Mouse (Mus musculus) hindbrain, embryonic 13.5 days (tissue): Measurements from ENCODE around the gene Cdrt4. TPM values are rescaled to one million over a fixed set of nuclear protein-coding genes. Genes with fewer than 3 reads are reported as not detected.

ENCODE experiments used
- ATAC-seq: fragments of 200-750 bp; cut with Nextera tagmentation; 2 replicates; pipeline ENCODE4 v1.8.0; 2017; ENCODE audit warnings: moderate TSS enrichment; ENCODE audit not compliant: low FRiP score
- H3K27ac ChIP-seq: fragments of 300-500 bp; sonication (generic); 2 replicates; pipeline ENCODE4 v1.5.1; 2015; ENCODE audit warnings: inconsistent platforms, mild to moderate bottlenecking, moderate library complexity
- H3K27me3 ChIP-seq: fragments of 300-500 bp; sonication (generic); 2 replicates; pipeline ENCODE4 v1.6.1; 2015; ENCODE audit warnings: mild to moderate bottlenecking, inconsistent platforms
- H3K36me3 ChIP-seq: fragments of 300-500 bp; sonication (generic); 2 replicates; pipeline ENCODE4 v1.6.1; 2015; ENCODE audit warnings: mild to moderate bottlenecking, inconsistent platforms
- H3K4me1 ChIP-seq: fragments of 300-500 bp; sonication (generic); replicated peaks from 2 replicates; pipeline ENCODE4 v1.6.1; 2015; ENCODE audit warnings: inconsistent platforms
- H3K4me2 ChIP-seq: fragments of 300-500 bp; sonication (generic); 2 replicates; pipeline ENCODE4 v1.6.1; 2015; ENCODE audit warnings: inconsistent platforms, mild to moderate bottlenecking, moderate library complexity
- H3K4me3 ChIP-seq: fragments of 300-500 bp; sonication (generic); 2 replicates; pipeline ENCODE4 v1.5.1; 2015; ENCODE audit warnings: mild to moderate bottlenecking, inconsistent platforms
- H3K9ac ChIP-seq: fragments of 300-500 bp; sonication (generic); 2 replicates; pipeline ENCODE4 v1.6.1; 2015; ENCODE audit warnings: mild to moderate bottlenecking, inconsistent platforms
- H3K9me3 ChIP-seq: fragments of 300-500 bp; sonication (generic); 2 replicates; pipeline ENCODE4 v1.6.1; 2016; ENCODE audit warnings: inconsistent platforms
- WGBS: fragments of 180-500 bp; shearing (Covaris S2); methylation state at CpG from one replicate; pipeline ENCODE4 v1.1.7; 2015; 5-methylcytosine and 5-hydroxymethylcytosine counted together
- polyA plus RNA-seq: library from polyadenylated mRNA; unstranded; fragments of >200 nt; fragmentation: Nextera tagmentation; extraction: Ambion mirVana; gene quantifications from 2 replicates; pipeline ENCODE4 v1.2.1, GENCODE M21; 2015

Gene Cdrt4
- polyA plus RNA-seq, 1 experiment from 2014 or later, result 0.32 TPM

DNA sequence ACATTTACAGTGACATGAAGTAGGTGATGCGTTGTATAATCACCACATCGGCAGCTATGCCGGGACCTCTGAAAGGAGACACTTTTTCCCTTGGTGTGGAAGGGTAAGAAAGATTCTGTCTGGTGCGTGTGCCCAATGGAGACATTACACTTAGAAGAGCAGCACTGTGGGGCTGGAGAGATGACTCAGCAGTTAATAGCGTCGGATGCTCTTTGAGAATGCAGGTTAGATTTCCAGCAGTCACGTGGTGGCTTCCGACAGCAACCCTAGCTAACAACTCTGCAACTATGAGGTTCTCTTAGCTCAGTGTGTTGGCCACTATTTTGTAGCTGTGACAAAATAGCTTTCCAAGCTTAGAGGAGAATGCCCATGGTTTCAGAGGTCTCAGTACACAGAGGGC, 49.1 kb downstream of the Cdrt4 start:
- Histone ChIP-seq H3K9ac (no peak overlapping the region), H3K4me2 (no peak overlapping the region)

DNA sequence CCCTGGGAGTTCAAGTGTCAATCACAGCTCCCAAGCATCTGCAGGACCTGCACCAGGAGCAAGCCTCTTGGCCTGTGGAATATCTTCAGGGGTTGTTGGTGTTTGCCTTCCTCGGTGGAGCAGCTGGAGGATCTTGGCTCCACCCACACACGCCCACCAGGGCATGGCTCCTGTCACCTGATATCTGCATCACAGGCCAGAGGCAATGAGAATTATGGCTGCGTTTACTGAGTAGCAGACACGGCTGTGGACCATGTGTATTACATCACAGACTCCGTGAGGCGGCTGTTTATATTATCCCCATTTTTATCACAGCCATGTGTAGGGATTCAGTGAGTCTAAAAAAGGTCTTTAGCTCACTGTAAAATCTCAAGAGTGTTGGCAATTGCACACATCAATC, 53.6 kb downstream of the Cdrt4 start:
- Histone ChIP-seq H3K9me3 (no peaks in the 10 kb centered on the region), H3K36me3 (no peaks in the 10 kb centered on the region), H3K27me3 (no peaks in the 10 kb centered on the region), H3K4me1 (no peaks in the 10 kb centered on the region), H3K9ac (no peak overlapping the region), H3K4me2 (no peak overlapping the region), H3K27ac (no peak overlapping the region), H3K4me3 (no peak overlapping the region)
- 71% methylated on average over 6 of the region's 6 CpGs for whole genome bisulfite sequencing
- no peak for ATAC-seq

More for the DNA sequence above, 49.1 kb downstream of the Cdrt4 start:
- H3K9me3 ChIP-seq, result no peaks in the 10 kb centered on the region
- no peaks in the 10 kb centered on the region for H3K36me3 ChIP-seq
- 94% methylated on average over 8 of the region's 8 CpGs for WGBS
- H3K4me1 ChIP-seq, result peaks cover 12% of the 10 kb centered on the region
- no peak overlapping the region for H3K27ac ChIP-seq
- no peak overlapping the region for H3K4me3 ChIP-seq
- no peaks in the 10 kb centered on the region for H3K27me3 ChIP-seq
- ATAC-seq, result no peak

DNA sequence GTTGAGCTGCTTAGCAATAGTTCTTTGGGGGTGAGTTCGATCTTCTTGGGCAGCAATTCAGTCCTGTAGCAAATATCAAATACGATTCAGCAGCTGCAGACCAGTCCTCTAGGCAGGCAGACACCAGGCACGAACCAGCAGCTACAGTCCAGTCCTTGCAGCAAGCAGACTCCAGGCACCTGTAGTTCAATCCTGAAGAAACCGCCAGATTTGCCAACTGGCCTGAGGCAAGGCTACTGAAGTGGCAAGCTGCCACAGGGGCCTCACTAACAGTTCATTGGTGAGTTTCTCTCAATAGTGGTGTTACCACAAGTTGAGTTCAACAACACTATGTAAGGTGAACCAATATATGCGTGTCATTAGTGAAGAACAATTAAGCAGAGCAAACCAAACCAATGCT, 56.4 kb downstream of the Cdrt4 start:
- Histone ChIP-seq H3K36me3 (no peaks in the 10 kb centered on the region), H3K4me1 (no peaks in the 10 kb centered on the region), H3K4me3 (no peak overlapping the region), H3K9ac (no peak overlapping the region), H3K4me2 (no peak overlapping the region), H3K27me3 (peaks cover 2% of the 10 kb centered on the region; the same call in 1 of the 2 replicates), H3K27ac (no peak overlapping the region), H3K9me3 (no peaks in the 10 kb centered on the region)
- 89% methylated on average over 5 of the region's 5 CpGs for whole genome bisulfite sequencing
- no peak for ATAC-seq

DNA sequence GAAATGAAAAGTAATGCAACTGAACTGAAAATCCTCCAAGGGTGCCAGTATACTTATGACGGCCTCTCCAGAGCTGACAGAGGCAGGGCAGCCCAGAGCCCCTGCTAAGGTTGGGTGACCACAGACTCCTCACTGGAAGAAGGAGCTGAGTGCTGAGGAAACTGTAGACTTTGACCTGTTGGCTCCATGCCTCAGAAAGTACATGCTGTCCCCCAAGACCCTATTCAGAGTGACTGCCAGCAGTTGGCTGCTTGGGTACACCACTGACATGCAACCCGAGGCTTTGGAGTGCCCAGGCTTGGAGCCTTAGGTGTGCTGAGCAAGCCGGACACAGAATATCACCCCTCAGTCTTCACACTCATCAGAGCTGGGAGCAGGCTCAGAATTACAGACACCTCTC, 57.0 kb downstream of the Cdrt4 start:
- no peaks in the 10 kb centered on the region for H3K9me3 ChIP-seq
- 85% methylated on average over 3 of the region's 3 CpGs for WGBS
- no peak for ATAC-seq
- no peak overlapping the region for H3K27ac ChIP-seq
- H3K4me1 ChIP-seq, result no peaks in the 10 kb centered on the region
- no peak overlapping the region for H3K9ac ChIP-seq
- H3K36me3 ChIP-seq, result no peaks in the 10 kb centered on the region
- no peak overlapping the region for H3K4me2 ChIP-seq
- no peak overlapping the region for H3K4me3 ChIP-seq
- peaks cover 2% of the 10 kb centered on the region; the same call in 1 of the 2 replicates for H3K27me3 ChIP-seq

DNA sequence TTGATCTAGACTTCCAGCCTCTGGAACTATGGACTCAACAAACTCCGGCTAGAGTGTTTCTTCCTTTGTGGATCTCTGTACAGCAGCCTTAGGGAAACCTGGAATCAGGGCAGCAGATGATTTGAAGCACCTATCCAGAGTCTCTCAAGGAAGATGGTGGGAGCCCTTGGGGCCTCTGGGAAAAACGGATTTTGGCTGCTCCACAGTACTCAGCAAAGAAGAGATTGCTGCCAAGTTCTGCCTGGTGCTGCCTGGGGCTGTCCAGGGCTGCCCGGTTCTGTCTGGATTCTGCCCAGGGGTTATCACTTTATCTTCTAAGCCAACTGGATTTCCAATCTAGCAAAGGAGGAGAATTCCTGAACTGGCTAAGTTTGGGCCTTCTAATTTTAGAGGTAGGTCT, 58.8 kb downstream of the Cdrt4 start:
- WGBS, result 82% methylated on average over 3 of the region's 3 CpGs
- H3K27ac ChIP-seq, result no peak overlapping the region
- no peak overlapping the region for H3K4me3 ChIP-seq
- H3K36me3 ChIP-seq, result no peaks in the 10 kb centered on the region
- H3K4me1 ChIP-seq, result no peaks in the 10 kb centered on the region
- no peaks in the 10 kb centered on the region for H3K9me3 ChIP-seq
- no peak overlapping the region for H3K4me2 ChIP-seq
- H3K9ac ChIP-seq, result no peak overlapping the region
- H3K27me3 ChIP-seq, result peaks cover 2% of the 10 kb centered on the region; the same call in 1 of the 2 replicates
- ATAC-seq, result no peak

DNA sequence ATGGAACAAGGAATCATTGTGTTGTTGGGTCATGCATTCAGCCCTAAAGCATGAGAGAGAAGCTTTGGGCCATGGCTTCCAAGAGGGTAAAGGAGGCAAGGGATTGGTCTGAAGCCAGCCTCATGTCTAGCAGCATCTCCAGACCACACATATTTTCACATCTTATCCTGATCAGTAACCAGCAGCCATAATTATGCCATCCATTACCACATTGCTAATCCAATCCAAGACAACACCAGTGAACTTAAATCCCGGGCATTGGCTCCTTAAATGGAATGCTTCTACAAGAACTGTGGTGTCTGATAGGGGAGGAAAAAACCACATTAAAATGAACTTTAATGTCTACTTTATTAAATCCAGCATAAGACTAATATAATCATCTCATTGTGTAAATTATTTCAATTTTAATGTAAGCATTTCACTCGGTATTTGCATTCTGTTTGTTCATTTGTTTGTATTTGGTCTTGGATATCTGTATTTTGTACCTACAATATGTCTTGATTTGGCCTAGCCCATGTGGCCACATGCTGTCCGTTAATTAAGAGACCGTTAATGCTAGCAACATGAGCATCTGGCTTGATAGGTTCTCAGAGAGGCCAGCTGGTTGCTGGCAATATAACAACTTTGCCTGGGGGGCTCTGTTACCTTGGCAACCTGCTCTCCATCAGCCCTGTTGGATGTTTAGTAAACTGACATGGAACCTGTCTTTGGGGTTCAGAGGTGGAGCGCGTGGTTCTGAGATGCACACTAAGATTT, 66.5 kb downstream of the Cdrt4 start:
- Histone ChIP-seq H3K36me3 (no peaks in the 10 kb centered on the region), H3K27ac (peak overlapping the region; percentile 58), H3K4me1 (peaks cover 23% of the 10 kb centered on the region), H3K27me3 (no peaks in the 10 kb centered on the region), H3K9me3 (no peaks in the 10 kb centered on the region), H3K4me3 (no peak overlapping the region), H3K4me2 (no peak overlapping the region), H3K9ac (no peak overlapping the region)
- peak; percentile 39; the same call in 1 of the 2 replicates for ATAC-seq
- WGBS, result 58% methylated on average over 6 of the region's 6 CpGs

DNA sequence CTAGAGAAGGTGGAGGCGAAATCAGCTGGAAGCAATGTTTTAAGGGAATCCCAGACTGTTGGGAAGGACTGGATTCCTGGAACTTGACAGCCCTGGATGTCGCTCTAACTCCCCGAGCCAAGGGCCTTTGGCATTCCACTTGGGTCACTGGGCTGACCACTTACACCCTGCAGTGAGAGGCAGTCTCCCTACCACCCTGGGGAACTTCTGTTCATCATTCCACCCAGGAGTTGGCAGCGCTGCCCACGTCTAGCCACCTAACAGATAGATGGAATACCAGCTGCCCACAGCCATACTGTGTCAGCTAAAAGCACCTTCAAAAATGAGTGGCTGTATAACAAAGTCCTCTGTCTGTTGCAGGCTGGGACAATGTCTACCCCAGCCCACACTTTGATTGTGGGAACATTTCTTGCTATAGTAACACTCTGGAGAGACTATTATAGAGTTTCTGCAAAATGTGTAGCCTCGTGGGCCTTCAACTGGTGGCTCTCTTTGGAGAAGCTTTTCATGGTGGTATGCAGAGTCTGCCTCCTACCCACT, 67.2 kb downstream of the Cdrt4 start:
- no peaks in the 10 kb centered on the region for H3K9me3 ChIP-seq
- no peak overlapping the region for H3K4me2 ChIP-seq
- H3K4me1 ChIP-seq, result peaks cover 23% of the 10 kb centered on the region
- H3K36me3 ChIP-seq, result no peaks in the 10 kb centered on the region
- peak overlapping the region; percentile 58 for H3K27ac ChIP-seq
- WGBS, result 70% methylated on average over 6 of the region's 6 CpGs
- H3K9ac ChIP-seq, result no peak overlapping the region
- no peak overlapping the region for H3K4me3 ChIP-seq
- no peaks in the 10 kb centered on the region for H3K27me3 ChIP-seq
- ATAC-seq, result no peak

DNA sequence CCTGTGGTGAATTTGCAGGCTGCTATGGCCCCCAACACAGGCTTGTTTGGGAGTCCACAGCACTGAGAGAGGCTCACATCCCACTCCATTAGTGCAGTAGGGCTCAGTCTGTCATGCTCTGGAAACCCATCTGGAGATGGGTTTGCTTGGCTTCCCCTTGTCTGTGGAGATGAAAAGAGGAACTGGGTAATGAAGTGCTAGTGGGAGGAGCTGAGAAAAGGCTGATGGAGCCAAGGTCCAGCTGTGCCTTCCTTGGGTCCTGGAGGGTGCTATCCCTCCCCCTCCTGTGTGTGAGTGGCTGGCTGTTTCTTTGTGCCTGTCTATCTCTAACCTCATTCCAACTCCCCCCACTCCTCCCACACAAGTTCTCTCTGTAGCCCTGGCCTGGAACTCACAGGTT, 69.6 kb downstream of the Cdrt4 start:
- H3K27ac ChIP-seq, result no peak overlapping the region
- no peaks in the 10 kb centered on the region for H3K36me3 ChIP-seq
- no peak for ATAC-seq
- no peak overlapping the region for H3K4me3 ChIP-seq
- H3K27me3 ChIP-seq, result no peaks in the 10 kb centered on the region
- H3K4me1 ChIP-seq, result peaks cover 23% of the 10 kb centered on the region
- H3K9ac ChIP-seq, result no peak overlapping the region
- H3K9me3 ChIP-seq, result no peaks in the 10 kb centered on the region
- no peak overlapping the region for H3K4me2 ChIP-seq

DNA sequence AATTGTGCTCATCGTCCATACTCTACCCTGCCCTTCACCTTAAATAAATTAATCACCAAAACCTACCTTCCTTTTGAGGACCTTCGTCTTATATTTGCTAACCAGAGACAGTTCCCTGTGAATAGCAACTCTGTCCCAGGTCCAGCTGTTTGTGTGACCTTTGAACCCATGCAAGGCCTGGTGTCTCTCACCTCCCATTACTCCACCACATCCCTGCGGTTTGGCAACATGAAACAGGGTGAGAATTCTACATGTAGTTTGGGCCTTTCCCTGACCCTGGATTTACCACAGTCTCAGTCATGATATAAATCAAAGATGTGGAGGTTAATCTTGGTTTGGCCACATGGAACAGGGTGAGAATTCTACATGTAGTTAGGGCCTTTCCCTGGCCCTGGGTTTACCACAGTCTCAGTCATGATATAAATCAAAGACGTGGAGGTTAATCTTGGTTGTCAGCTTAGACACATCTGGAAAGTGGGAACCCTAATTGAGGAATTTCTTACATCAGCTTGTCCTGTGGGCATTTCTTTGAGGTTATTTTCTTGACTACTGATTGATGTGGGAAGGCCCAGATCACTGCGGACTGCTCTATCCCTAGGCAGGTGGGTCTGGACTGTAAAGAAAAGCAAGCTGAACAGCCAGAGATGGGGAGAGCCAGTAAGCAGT, 70.3 kb downstream of the Cdrt4 start:
- H3K9me3 ChIP-seq, result no peaks in the 10 kb centered on the region
- 75% methylated on average over 5 of the region's 5 CpGs for WGBS
- no peak overlapping the region for H3K4me3 ChIP-seq
- H3K9ac ChIP-seq, result no peak overlapping the region
- H3K4me1 ChIP-seq, result peaks cover 23% of the 10 kb centered on the region
- H3K4me2 ChIP-seq, result no peak overlapping the region
- H3K27me3 ChIP-seq, result no peaks in the 10 kb centered on the region
- ATAC-seq, result no peak
- no peak overlapping the region for H3K27ac ChIP-seq
- H3K36me3 ChIP-seq, result no peaks in the 10 kb centered on the region

DNA sequence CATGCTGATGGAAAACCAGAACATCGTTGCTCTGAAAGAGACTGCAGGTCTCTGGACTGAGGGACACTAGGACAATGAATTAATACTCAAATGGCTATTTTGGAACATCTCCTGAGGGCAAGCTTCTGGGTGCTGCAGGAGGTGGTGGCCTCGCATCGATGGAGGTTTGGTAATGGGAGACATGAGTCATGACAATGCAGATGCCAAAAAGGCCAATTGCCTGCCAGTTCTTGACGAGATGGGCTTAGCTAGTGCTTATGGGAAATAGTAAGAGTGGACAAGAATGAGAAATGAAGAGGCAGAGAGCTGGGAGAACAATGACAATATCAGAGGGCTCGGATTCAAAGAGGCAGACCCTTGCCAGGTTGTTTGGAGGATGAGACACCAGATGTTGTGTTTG, 72.5 kb downstream of the Cdrt4 start:
- Histone ChIP-seq H3K9me3 (no peaks in the 10 kb centered on the region), H3K9ac (no peak overlapping the region), H3K36me3 (no peaks in the 10 kb centered on the region), H3K27me3 (no peaks in the 10 kb centered on the region), H3K27ac (no peak overlapping the region), H3K4me3 (no peak overlapping the region), H3K4me1 (peaks cover 10% of the 10 kb centered on the region; the same call in 1 of the 2 replicates), H3K4me2 (no peak overlapping the region)
- WGBS, result 84% methylated on average over 5 of the region's 5 CpGs
- no peak for ATAC-seq

DNA sequence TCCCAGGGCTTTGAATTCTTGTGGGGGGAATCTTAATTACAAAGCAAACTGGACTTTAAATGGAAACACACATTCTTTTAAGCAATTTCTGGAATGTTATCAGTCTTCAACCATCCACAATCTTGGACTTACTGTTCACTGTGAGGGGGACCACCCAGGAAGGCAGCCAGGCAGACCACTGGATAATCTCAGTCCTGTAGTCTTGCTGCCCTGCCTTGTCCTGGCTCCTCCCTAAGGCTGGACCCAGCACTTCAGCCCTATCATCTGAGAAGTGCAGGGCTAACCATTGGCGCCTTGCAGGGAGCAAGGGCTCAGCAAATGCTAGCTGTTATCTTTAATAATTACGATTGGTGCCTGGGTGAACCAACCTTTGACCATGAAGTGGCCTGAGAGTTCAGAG, 73.1 kb downstream of the Cdrt4 start:
- Histone ChIP-seq H3K4me1 (peaks cover 3% of the 10 kb centered on the region; the same call in 1 of the 2 replicates), H3K27me3 (no peaks in the 10 kb centered on the region), H3K4me3 (no peak overlapping the region), H3K36me3 (no peaks in the 10 kb centered on the region), H3K9ac (no peak overlapping the region), H3K4me2 (no peak overlapping the region), H3K9me3 (no peaks in the 10 kb centered on the region), H3K27ac (no peak overlapping the region)
- no peak for ATAC-seq
- WGBS, result 74% methylated on average over 2 of the region's 2 CpGs

DNA sequence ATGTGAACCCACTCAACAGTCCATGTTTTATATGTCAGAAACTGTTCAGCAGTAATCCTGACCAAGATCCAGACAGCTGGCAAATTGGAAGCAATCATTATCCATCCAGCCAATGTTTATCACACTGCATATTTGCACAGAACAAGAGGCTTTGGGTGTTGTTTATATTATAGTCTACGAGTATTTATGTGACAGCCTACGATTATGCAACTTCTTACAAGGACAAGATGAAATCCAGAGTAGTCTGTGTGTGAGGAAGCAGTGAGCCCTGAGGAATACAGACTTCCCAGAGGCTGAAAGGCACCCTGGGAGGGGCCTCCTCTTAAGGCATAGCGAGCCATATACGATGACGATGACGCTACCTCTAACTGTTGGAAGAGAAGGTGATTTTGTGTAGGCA, 74.5 kb downstream of the Cdrt4 start:
- no peaks in the 10 kb centered on the region for H3K9me3 ChIP-seq
- H3K27ac ChIP-seq, result no peak overlapping the region
- H3K27me3 ChIP-seq, result no peaks in the 10 kb centered on the region
- WGBS, result 92% methylated on average over 6 of the region's 6 CpGs
- ATAC-seq, result no peak
- no peaks in the 10 kb centered on the region for H3K4me1 ChIP-seq
- no peak overlapping the region for H3K4me2 ChIP-seq
- H3K36me3 ChIP-seq, result no peaks in the 10 kb centered on the region
- no peak overlapping the region for H3K9ac ChIP-seq
- H3K4me3 ChIP-seq, result no peak overlapping the region
